Mouse (Mus musculus) testis, adult 2 months (tissue): ENCODE results near the gene Cd8a. TPM values are rescaled to one million over a fixed set of nuclear protein-coding genes. Genes with fewer than 3 reads are reported as not detected.

ENCODE experiments used
- H3K27ac ChIP-seq: fragments of 200-500 bp; 2 replicates; pipeline ENCODE4 v1.5.1; 2012; ENCODE audit warnings: low read depth, low read length; ENCODE audit not compliant: control insufficient read depth, insufficient read depth
- H3K27me3 ChIP-seq: fragments of 200-500 bp; 2 replicates; pipeline ENCODE4 v1.6.1; 2012; ENCODE audit warnings: mild to moderate bottlenecking, low read length, moderate library complexity; ENCODE audit not compliant: control insufficient read depth, insufficient read depth
- H3K36me3 ChIP-seq: fragments of 200-500 bp; 2 replicates; pipeline ENCODE4 v1.6.1; 2012; ENCODE audit warnings: mild to moderate bottlenecking, low read length; ENCODE audit not compliant: control insufficient read depth, insufficient read depth
- H3K4me1 ChIP-seq: fragments of 200-500 bp; 2 replicates; pipeline ENCODE4 v1.6.1; 2012; ENCODE audit warnings: low read length; ENCODE audit not compliant: control insufficient read depth, insufficient read depth
- H3K4me3 ChIP-seq: fragments of 200-500 bp; 2 replicates; pipeline ENCODE4 v1.5.1; 2012; ENCODE audit warnings: low read depth, mild to moderate bottlenecking, low read length, moderate library complexity, mixed read lengths; ENCODE audit not compliant: control insufficient read depth
- CTCF ChIP-seq: fragments of 200-500 bp; IDR thresholded peaks from 2 replicates; pipeline ENCODE4 v1.5.1; 2012; ENCODE audit warnings: low read depth, mild to moderate bottlenecking, inconsistent platforms, low read length, moderate library complexity; ENCODE audit not compliant: control insufficient read depth, insufficient read depth, insufficient replicate concordance
- POLR2A ChIP-seq: fragments of 200-500 bp; IDR thresholded peaks from 2 replicates; pipeline ENCODE4 v1.6.1; 2012; ENCODE audit warnings: low read depth, mild to moderate bottlenecking, inconsistent platforms, low read length, moderate library complexity; ENCODE audit not compliant: control insufficient read depth
- polyA plus RNA-seq: library from polyadenylated mRNA; depleted of rRNA; stranded (reverse); fragments of >200 nt; gene quantifications from 2 replicates; pipeline ENCODE4 v1.2.3, GENCODE M21; 2012

The Cd8a gene
- polyA plus RNA-seq, 1 experiment: 0.02 TPM

- no peak overlapping the region for H3K4me3 ChIP-seq
- no peaks in the 10 kb centered on the region for H3K36me3 ChIP-seq
- no peaks in the 10 kb centered on the region for H3K27me3 ChIP-seq
- H3K27ac ChIP-seq: no peak overlapping the region
- TF ChIP-seq POLR2A (no peak), CTCF (no peak)
- H3K4me1 ChIP-seq: no peaks in the 10 kb centered on the region
These were observed 39.5 kb upstream of the Cd8a start for GRCm38 (mm10) chr6:71333578-71334273.

DNA sequence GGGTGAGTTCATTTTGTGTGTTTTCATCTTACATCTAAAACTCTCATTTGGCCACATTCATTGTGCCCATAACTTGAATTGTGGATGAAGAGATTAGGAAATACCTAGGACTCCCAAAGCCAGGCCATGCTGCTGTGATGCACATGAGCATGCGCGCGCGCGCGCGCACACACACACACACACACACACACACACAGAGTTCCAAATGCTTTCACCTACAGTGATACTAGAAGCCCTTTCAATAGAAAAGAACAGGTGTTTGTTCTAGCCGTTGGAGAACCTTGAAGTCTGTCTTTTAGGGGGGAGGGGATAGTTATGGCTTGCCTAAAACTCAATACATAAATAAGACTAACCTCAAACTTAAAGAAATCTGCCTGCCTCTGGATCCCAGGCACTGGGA, 35.6 kb upstream of the Cd8a start:
- no peaks in the 10 kb centered on the region for H3K36me3 ChIP-seq
- no peaks in the 10 kb centered on the region for H3K4me1 ChIP-seq
- no peak overlapping the region for H3K27ac ChIP-seq
- H3K27me3 ChIP-seq: no peaks in the 10 kb centered on the region
- no peak overlapping the region for H3K4me3 ChIP-seq
- TF ChIP-seq POLR2A: no peak
- no peak for TF ChIP-seq CTCF

- Histone ChIP-seq H3K27me3 (no peaks in the 10 kb centered on the region), H3K36me3 (no peaks in the 10 kb centered on the region), H3K4me3 (no peak overlapping the region), H3K4me1 (no peaks in the 10 kb centered on the region), H3K27ac (no peak overlapping the region)
- no peak for TF ChIP-seq POLR2A
- no peak for TF ChIP-seq CTCF
These were observed 34.3 kb upstream of the Cd8a start for GRCm38 (mm10) chr6:71338941-71339340.

DNA sequence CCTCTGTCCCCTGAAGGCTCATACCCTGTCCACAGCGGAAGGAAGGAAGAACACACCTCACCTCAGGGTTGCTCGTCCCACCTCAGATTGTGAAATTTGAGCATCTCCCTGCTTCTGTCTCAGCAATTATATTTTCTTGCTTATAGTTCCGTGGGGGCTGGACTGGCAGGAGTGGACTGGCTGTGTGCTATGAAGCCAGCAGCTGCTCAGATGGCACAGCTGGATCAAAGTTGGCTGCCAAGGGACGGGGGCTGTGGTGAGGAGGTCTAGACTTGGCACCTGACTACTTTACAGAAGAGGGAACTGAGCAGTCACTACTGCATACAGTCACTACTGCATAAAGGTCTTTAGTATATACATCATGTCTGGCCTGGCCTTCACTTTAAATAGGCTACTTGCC, 33.9 kb upstream of the Cd8a start:
- Histone ChIP-seq H3K4me3 (no peak overlapping the region), H3K36me3 (no peaks in the 10 kb centered on the region), H3K27ac (no peak overlapping the region), H3K4me1 (no peaks in the 10 kb centered on the region), H3K27me3 (no peaks in the 10 kb centered on the region)
- TF ChIP-seq POLR2A (no peak), CTCF (no peak)

DNA sequence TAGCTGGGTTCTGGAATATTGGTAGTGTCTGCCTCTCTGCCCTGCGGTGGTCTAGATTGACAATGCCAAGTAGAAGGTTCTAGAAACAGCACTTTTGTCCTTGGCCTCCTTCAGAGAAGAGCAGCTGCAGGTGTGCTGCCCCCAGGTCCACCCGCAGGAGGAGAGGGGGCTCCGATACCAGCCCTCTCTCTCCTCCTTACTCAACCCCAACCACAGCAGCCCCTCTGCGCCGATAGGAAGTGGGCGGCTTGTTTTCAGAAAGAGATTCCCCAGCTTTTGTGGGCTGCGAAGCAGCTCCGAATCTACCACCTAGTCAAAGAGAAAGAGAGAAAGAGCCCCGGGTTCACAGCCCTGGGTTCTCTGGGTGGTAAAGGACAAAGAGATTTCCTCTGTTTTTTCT, 32.0 kb upstream of the Cd8a start:
- no peak overlapping the region for H3K27ac ChIP-seq
- H3K4me3 ChIP-seq: no peak overlapping the region
- H3K27me3 ChIP-seq: no peaks in the 10 kb centered on the region
- TF ChIP-seq POLR2A: no peak
- no peaks in the 10 kb centered on the region for H3K36me3 ChIP-seq
- H3K4me1 ChIP-seq: no peaks in the 10 kb centered on the region

DNA sequence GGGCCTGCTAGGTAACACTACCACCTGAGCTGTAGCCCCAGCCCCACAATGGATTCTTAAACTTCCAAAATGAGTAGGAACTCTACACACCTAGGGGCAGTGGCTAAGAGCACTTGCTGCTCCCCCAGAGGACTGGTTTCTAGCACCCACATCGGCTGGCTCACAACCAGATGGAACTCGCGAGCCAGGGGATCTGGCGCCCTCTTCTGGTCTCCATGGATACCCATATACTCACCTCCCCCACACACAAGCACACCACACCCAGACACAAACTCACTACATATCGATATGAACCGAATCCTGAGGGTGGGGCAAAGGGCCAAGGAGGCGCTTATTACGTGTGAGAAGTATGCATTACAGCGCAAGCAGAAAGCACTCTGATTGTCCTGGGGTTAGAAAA, 25.2 kb upstream of the Cd8a start:
- TF ChIP-seq POLR2A: no peak
- no peak; the same call in 1 of the 2 replicates for TF ChIP-seq CTCF
- Histone ChIP-seq H3K27ac (no peak overlapping the region), H3K36me3 (no peaks in the 10 kb centered on the region), H3K4me3 (no peak overlapping the region), H3K4me1 (0 out of 2 replicates have a peak, but pooled peaks cover 2% of the 10 kb centered on the region), H3K27me3 (no peaks in the 10 kb centered on the region)

DNA sequence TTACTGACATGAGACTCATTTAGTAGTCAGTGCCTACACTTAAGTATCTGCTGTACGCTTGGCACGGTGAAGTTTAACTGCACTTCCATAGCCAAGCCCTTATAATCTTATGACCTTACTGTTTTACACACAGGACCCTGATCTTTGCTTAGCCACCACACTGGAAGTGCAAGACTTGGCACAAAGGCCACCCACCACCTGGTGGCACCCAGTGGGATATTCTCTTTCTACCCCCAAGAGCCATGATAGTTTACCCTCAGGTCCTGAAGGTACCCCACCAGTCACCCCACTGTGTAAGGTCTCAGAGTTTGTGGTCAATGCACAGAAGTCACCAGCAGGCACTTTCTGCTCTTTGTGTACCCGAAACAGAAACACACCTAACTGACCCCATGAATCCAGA, 22.0 kb upstream of the Cd8a start:
- Histone ChIP-seq H3K4me3 (no peak overlapping the region), H3K4me1 (0 out of 2 replicates have a peak, but pooled peaks cover 2% of the 10 kb centered on the region), H3K27ac (no peak overlapping the region), H3K36me3 (no peaks in the 10 kb centered on the region), H3K27me3 (no peaks in the 10 kb centered on the region)
- TF ChIP-seq POLR2A (no peak), CTCF (no peak)

DNA sequence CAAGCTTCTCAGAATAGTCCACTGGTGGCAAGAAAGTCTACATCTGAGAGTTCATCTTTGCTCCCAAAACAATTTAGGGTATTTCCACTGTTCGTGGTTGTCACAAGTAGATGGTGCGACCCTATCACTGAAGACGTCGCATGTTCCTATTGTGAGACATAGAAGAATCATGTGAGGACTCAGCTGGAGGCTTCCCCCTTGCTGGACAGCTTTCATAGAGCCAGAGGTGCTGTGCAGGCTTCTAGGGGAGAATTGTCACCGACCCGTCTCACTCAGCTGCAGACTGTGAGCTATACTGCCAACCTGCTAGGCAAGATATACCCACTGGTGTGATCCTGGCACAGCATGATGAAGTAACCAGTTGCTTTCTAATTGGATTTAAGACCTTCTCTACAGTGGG, 21.0 kb upstream of the Cd8a start:
- TF ChIP-seq CTCF (no peak), POLR2A (no peak)
- Histone ChIP-seq H3K27me3 (no peaks in the 10 kb centered on the region), H3K4me1 (0 out of 2 replicates have a peak, but pooled peaks cover 2% of the 10 kb centered on the region), H3K27ac (no peak overlapping the region), H3K36me3 (no peaks in the 10 kb centered on the region), H3K4me3 (no peak overlapping the region)
